In the genomic region with DNA sequence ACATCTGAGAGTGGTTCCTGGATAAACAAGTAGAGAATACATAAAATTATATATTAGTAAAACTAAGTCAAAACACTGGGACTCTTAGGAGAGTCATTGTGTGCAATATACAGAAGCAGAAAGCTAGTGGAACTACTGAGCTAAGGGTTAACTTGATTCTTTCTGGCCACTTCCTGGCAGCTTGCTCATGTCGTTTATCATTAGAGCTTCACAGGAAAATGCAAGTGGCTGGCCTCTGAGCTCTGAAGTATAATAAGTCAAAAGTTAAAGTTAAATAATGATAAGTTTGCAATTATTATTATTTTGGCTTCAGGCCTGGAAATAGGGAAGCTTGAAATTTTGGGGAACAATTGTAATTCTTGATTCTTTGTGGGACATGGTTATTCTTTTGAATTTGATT, we compare ENCODE assay signal across 6 mouse cellular contexts.
DNase-seq lines count a peak whose midpoint lies in the region; ATAC-seq and TF ChIP-seq lines count a peak whose summit lies in the region.
"Not testable (repeated sequence)": the region's sequence is repeated elsewhere in the genome, so short reads cannot be mapped to it uniquely, and the experiment has no call there.

No protein-coding gene starts in this region.

- not testable (repeated sequence) for TF ChIP-seq CTCF in kidney, adult 2 months (conservative IDR thresholded peaks at IDR 0.05; ENCODE audit: insufficient read depth, insufficient read length, low read depth, low read length); kidney, postnatal 0 days (IDR thresholded peaks at IDR 0.05; ENCODE audit: low read depth); lung, embryonic 14.5 days (IDR thresholded peaks at IDR 0.05; ENCODE audit: low read depth)

- not testable (repeated sequence) for H3K27ac ChIP-seq in kidney, adult 2 months (ENCODE audit: insufficient read depth, low read depth, low read length); kidney, postnatal 0 days; lung, embryonic 14.5 days (ENCODE audit: low read depth)

- not testable (repeated sequence) for H3K4me1 ChIP-seq in kidney, adult 2 months (ENCODE audit: control insufficient read depth, insufficient read depth, low read length); kidney, postnatal 0 days (replicated peaks; ENCODE audit: insufficient read depth, low read length); lung, embryonic 14.5 days (ENCODE audit: insufficient read depth)

- TF ChIP-seq POLR2A in kidney, adult 2 months (IDR thresholded peaks at IDR 0.05; ENCODE audit: low read depth, low read length): not testable (repeated sequence)

- H3K36me3 ChIP-seq in kidney, adult 2 months (ENCODE audit: control insufficient read depth, insufficient read depth, low read length); kidney, postnatal 0 days (ENCODE audit: insufficient read depth, low read length); lung, embryonic 14.5 days (ENCODE audit: insufficient read depth): not testable (repeated sequence)

- H3K9ac ChIP-seq in kidney, postnatal 0 days (ENCODE audit: low read depth, low read length); lung, embryonic 14.5 days: not testable (repeated sequence)

- ATAC-seq in kidney, postnatal 0 days (replicated peaks; ENCODE audit: low FRiP score, low read depth); lung, embryonic 14.5 days (ENCODE audit: insufficient read depth): not testable (repeated sequence)

- not testable (repeated sequence) for H3K9me3 ChIP-seq in kidney, postnatal 0 days (replicated peaks; ENCODE audit: low read length); lung, embryonic 14.5 days (ENCODE audit: low read depth, low read length)

- H3K27me3 ChIP-seq in kidney, adult 2 months (replicated peaks; ENCODE audit: control insufficient read depth, insufficient read depth, low read length); kidney, postnatal 0 days (ENCODE audit: insufficient read depth, low read length); lung, embryonic 14.5 days (ENCODE audit: insufficient read depth, low read length): not testable (repeated sequence)

- not testable (repeated sequence) for H3K4me2 ChIP-seq in kidney, postnatal 0 days (ENCODE audit: low read length); lung, embryonic 14.5 days

- WGBS in kidney, adult 2 months: 2% methylated on average over 1 of the region's 1 CpGs
- WGBS in kidney, postnatal 0 days: 0% methylated on average over 1 of the region's 1 CpGs
- WGBS in lung, embryonic 14.5 days: 12% methylated on average over 1 of the region's 1 CpGs

- peak; percentile 7 for DNase-seq in kidney, adult 2 months
- peak; percentile 80 for DNase-seq in kidney, postnatal 0 days (ENCODE audit: low spot score)
- peak; percentile 28 for DNase-seq in kidney, postnatal 10 days
- peak; percentile 10 for DNase-seq in kidney, postnatal 14 days
- DNase-seq in kidney, postnatal 4 days: peak; percentile 10 to 34
- peak; percentile 71 for DNase-seq in lung, embryonic 14.5 days

- H3K4me3 ChIP-seq in kidney, adult 2 months (ENCODE audit: insufficient read depth, low read depth, low read length); kidney, postnatal 0 days (replicated peaks; ENCODE audit: low read depth, low read length); lung, embryonic 14.5 days (ENCODE audit: low read depth, low read length): not testable (repeated sequence)

Comparison
In these comparisons a context has a peak if more than half of its experiments do, and no peak if none do; other contexts are left out.
1. DNase-seq: peak in every context shown above with its lines; median percentile 80 in kidney, postnatal 0 days; 71 in lung, embryonic 14.5 days; 28 in kidney, postnatal 10 days; 22 in kidney, postnatal 4 days; 10 in kidney, postnatal 14 days; 7 in kidney, adult 2 months.